ENCODE assay signal across 8 mouse cellular contexts in the genomic region with DNA sequence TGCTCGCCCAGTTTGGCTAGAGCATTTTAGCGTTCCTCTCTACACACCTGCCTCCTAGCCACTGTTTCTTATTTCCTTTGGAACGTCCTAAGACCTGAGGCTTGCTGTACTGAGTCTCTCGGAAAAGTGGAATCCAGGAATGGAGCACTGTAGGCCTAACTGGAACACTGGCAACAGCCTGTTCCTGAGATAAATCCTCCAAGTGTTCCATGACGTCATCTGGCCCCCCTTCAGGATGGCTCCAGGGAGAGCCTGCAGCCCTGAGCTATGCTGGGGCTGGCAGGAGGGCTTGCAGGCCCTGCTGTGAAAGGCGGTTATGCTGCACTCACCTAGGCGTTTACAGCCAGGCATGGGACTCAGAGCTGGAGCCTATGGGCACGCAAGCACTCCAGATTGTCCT.
DNase-seq lines count a peak whose midpoint lies in the region; ATAC-seq and TF ChIP-seq lines count a peak whose summit lies in the region.

No protein-coding gene starts in this region.

- no peaks in the 10 kb centered on the region for H3K36me3 ChIP-seq in midbrain, postnatal 0 days (ENCODE audit: insufficient read depth, low read length)
- no peaks in the 10 kb centered on the region for H3K36me3 ChIP-seq in midbrain, embryonic 11.5 days (ENCODE audit: control insufficient read depth, insufficient read depth, low read length)
- no peaks in the 10 kb centered on the region for H3K36me3 ChIP-seq in heart, embryonic 15.5 days

- no peak overlapping the region for H3K9ac ChIP-seq in midbrain, postnatal 0 days (replicated peaks; ENCODE audit: low read length, poor library complexity, severe bottlenecking)
- H3K9ac ChIP-seq in midbrain, embryonic 11.5 days (ENCODE audit: low read length): no peak overlapping the region
- H3K9ac ChIP-seq in heart, embryonic 15.5 days: no peak overlapping the region

- peak; percentile 36; the same call in 1 of the 2 replicates for ATAC-seq in midbrain, postnatal 0 days (ENCODE audit: low FRiP score)
- no peak for ATAC-seq in midbrain, embryonic 11.5 days (ENCODE audit: low FRiP score)
- ATAC-seq in heart, embryonic 15.5 days (replicated peaks; ENCODE audit: insufficient number of reproducible peaks, insufficient read depth, low FRiP score, low read depth): peak; percentile 81

- intact Hi-C loops in left cerebral cortex, postnatal 14 days (cut with DNase I): loop anchor here (5.0 kb wide), 1 partner anchor 63 kb away; no protein-coding TSS in a partner anchor

- WGBS in midbrain, postnatal 0 days: 42% methylated on average over 8 of the region's 8 CpGs
- 30% methylated on average over 8 of the region's 8 CpGs for WGBS in midbrain, embryonic 11.5 days
- 20% methylated on average over 8 of the region's 8 CpGs for WGBS in heart, embryonic 15.5 days

- no peak for TF ChIP-seq CTCF in midbrain, postnatal 0 days (IDR thresholded peaks at IDR 0.05)

- H3K27me3 ChIP-seq in midbrain, postnatal 0 days (ENCODE audit: insufficient read depth, low read length): no peaks in the 10 kb centered on the region
- H3K27me3 ChIP-seq in midbrain, embryonic 11.5 days (ENCODE audit: control insufficient read depth, insufficient read depth, low read length): no peaks in the 10 kb centered on the region
- H3K27me3 ChIP-seq in heart, embryonic 15.5 days: no peaks in the 10 kb centered on the region

- H3K4me3 ChIP-seq in midbrain, postnatal 0 days (ENCODE audit: low read depth, low read length): no peak overlapping the region
- H3K4me3 ChIP-seq in midbrain, embryonic 11.5 days (ENCODE audit: low read depth, low read length): no peak overlapping the region
- H3K4me3 ChIP-seq in heart, embryonic 15.5 days: no peak overlapping the region

- peak; percentile 28 for DNase-seq in midbrain, postnatal 0 days (ENCODE audit: low spot score)
- DNase-seq in midbrain, embryonic 11.5 days (ENCODE audit: low spot score, missing footprints): no peak
- peak; percentile 35 for DNase-seq in embryo, embryonic 11 days
- DNase-seq in left cerebral cortex, postnatal 14 days (ENCODE audit: low spot score in 2 of 2): peak; percentile 49 to 75
- DNase-seq in right cerebral cortex, postnatal 4 days: peak; percentile 42
- no peak for DNase-seq in Muller cell, postnatal 12 days (ENCODE audit: inconsistent ontology term)
- no peak for DNase-seq in ovary, adult 18-20 months (ENCODE audit: low spot score)

- peaks cover 6% of the 10 kb centered on the region; the same call in 1 of the 2 replicates for H3K4me1 ChIP-seq in midbrain, postnatal 0 days (ENCODE audit: insufficient read depth, low read length)
- no peaks in the 10 kb centered on the region for H3K4me1 ChIP-seq in midbrain, embryonic 11.5 days (ENCODE audit: control insufficient read depth, insufficient read depth, low read length)
- H3K4me1 ChIP-seq in heart, embryonic 15.5 days (replicated peaks): peaks cover 29% of the 10 kb centered on the region

- no peaks in the 10 kb centered on the region for H3K9me3 ChIP-seq in midbrain, postnatal 0 days (ENCODE audit: low read length)
- H3K9me3 ChIP-seq in midbrain, embryonic 11.5 days (ENCODE audit: control insufficient read depth, low read length): no peaks in the 10 kb centered on the region
- no peaks in the 10 kb centered on the region for H3K9me3 ChIP-seq in heart, embryonic 15.5 days (replicated peaks)

- H3K4me2 ChIP-seq in midbrain, postnatal 0 days (ENCODE audit: low read depth, low read length, poor library complexity, severe bottlenecking): no peak overlapping the region
- H3K4me2 ChIP-seq in midbrain, embryonic 11.5 days: no peak overlapping the region
- 0 out of 2 replicates have a peak overlapping the region, but pooled peaks have one; percentile 7 for H3K4me2 ChIP-seq in heart, embryonic 15.5 days

- no peak overlapping the region for H3K27ac ChIP-seq in midbrain, postnatal 0 days (ENCODE audit: low read depth, low read length)
- no peak overlapping the region for H3K27ac ChIP-seq in midbrain, embryonic 11.5 days (ENCODE audit: low read depth, low read length)
- H3K27ac ChIP-seq in heart, embryonic 15.5 days: peak overlapping the region; percentile 62

Comparison
In these comparisons a context has a peak if more than half of its experiments do, and no peak if none do; other contexts are left out.
1. DNase-seq: peak in midbrain, postnatal 0 days (single experiment), embryo, embryonic 11 days (single experiment), left cerebral cortex, postnatal 14 days (2 of 2) and right cerebral cortex, postnatal 4 days (single experiment); none in midbrain, embryonic 11.5 days (single experiment), Muller cell, postnatal 12 days (single experiment) and ovary, adult 18-20 months (single experiment).